Mouse (Mus musculus): ENCODE measurements at regions not wholly inside any gene's neighbourhood (a gene's known extent, or its start where the extent isn't known, plus 50 kb on each side); places are given as distances from the start of the nearest gene placed in this dataset.
"Not testable (repeated sequence)": the region's sequence is repeated elsewhere in the genome, so short reads cannot be mapped to it uniquely, and the experiment has no call there.

GRCm38 (mm10) chr1:51411726-51412125 lies 66.5 kb downstream of the Nabp1 start:
- Histone ChIP-seq H3K27ac (ENCODE audit: insufficient read depth, low read length) (no peak overlapping the region), H3K4me3 (ENCODE audit: insufficient read depth, low read length) (no peak overlapping the region), H3K4me1 (ENCODE audit: control insufficient read depth, insufficient read depth, low read length) (no peaks in the 10 kb centered on the region)
- TF ChIP-seq POLR2A (IDR thresholded peaks at IDR 0.05; ENCODE audit: low read depth, low read length) (no peak), CTCF (IDR thresholded peaks at IDR 0.05; ENCODE audit: borderline replicate concordance, insufficient read depth, low read length) (no peak)

DNA sequence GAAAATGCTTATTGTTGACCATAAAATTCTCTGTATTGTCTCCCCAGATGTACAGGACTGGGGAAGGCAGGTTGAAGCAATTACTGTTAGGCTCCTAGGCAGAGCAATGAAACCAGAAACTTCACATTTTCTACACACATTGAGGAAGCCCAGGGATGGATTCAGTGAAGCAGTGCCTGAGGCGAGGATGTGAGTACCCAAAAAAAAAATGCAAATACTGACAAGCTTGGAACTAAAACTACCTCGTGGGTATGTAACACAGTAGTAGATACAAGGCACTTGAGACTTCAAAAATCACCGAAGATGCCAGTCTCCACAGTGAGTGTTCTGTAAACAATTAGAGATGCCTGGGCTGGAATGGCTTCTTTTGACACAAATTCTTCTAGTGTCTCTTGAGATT lies 74.6 kb downstream of the Nabp1 start:
- Histone ChIP-seq H3K4me1 (ENCODE audit: control insufficient read depth, insufficient read depth, low read length) (peaks cover 7% of the 10 kb centered on the region), H3K4me3 (ENCODE audit: insufficient read depth, low read length) (no peak overlapping the region), H3K27ac (ENCODE audit: insufficient read depth, low read length) (peak overlapping the region; percentile 17; the same call in 1 of the 2 replicates)
- TF ChIP-seq POLR2A (IDR thresholded peaks at IDR 0.05; ENCODE audit: low read depth, low read length) (no peak), CTCF (IDR thresholded peaks at IDR 0.05; ENCODE audit: borderline replicate concordance, insufficient read depth, low read length) (no peak)

- Histone ChIP-seq H3K4me1 (ENCODE audit: control insufficient read depth, insufficient read depth, low read length) (peaks cover 7% of the 10 kb centered on the region), H3K27ac (ENCODE audit: insufficient read depth, low read length) (peak overlapping the region; percentile 91), H3K4me3 (ENCODE audit: insufficient read depth, low read length) (no peak overlapping the region)
- TF ChIP-seq CTCF (IDR thresholded peaks at IDR 0.05; ENCODE audit: borderline replicate concordance, insufficient read depth, low read length) (no peak), POLR2A (IDR thresholded peaks at IDR 0.05; ENCODE audit: low read depth, low read length) (no peak)
These were observed 75.7 kb downstream of the Nabp1 start for GRCm38 (mm10) chr1:51402533-51402925.

DNA sequence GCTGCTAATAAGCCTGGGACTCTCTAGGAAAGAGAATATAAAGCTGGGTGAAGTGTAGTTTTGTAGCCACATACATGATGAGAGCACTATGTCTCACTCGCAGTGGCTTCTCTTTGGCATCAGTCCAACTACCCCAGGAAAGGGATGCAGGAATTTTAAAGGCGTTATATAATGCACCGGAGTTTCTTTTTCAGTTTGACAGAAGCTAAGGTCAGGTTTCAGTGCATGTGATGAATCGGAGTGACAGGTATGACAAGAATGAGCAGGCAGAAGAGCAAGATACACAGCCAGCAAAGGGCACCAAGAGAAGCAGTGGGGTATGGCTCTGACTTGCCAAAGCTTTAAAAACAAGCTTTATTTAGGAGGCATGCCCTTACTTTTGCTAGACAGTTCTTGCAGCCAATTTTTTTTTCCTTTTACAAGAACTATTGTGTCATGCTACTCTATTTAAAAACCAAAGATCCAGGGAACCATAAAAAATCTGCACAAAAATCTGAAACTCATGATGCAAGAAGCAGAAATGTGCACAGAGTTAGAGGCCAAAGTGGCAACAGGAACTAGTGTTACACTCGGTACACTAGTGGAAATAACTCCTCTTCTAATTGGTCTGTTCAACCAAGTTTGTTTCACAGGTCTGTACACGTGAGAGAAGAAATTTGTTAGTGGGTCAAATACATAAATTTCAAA lies 76.2 kb downstream of the Nabp1 start:
- Histone ChIP-seq H3K4me1 (ENCODE audit: control insufficient read depth, insufficient read depth, low read length) (peaks cover 7% of the 10 kb centered on the region), H3K4me3 (ENCODE audit: insufficient read depth, low read length) (no peak overlapping the region), H3K27ac (ENCODE audit: insufficient read depth, low read length) (peak overlapping the region; percentile 91)
- TF ChIP-seq CTCF (IDR thresholded peaks at IDR 0.05; ENCODE audit: borderline replicate concordance, insufficient read depth, low read length) (no peak), POLR2A (IDR thresholded peaks at IDR 0.05; ENCODE audit: low read depth, low read length) (no peak)

GRCm38 (mm10) chr1:51400541-51400940 lies 77.7 kb downstream of the Nabp1 start:
- H3K27ac ChIP-seq (ENCODE audit: insufficient read depth, low read length); H3K4me3 ChIP-seq (ENCODE audit: insufficient read depth, low read length); H3K4me1 ChIP-seq (ENCODE audit: control insufficient read depth, insufficient read depth, low read length): not testable (repeated sequence)

DNA sequence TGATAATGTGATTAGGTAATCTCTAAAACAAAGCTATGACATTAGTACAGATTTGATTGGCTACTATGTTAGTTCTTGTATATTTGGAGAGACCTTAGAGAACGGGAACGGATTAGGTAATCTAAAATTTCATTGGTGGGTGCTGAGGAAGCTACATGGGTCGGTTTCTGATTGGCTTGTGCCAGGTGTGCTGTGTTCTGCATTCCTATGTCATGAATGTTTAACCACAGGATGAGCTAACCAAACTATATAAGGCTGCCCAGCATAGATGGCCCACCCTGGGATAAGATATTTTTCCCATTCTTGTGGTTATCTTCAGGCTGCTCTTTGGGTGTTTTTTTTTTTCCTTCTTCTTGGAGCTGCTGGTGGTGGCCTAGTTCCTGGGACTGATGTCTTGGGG lies 91.4 kb downstream of the Nabp1 start:
- TF ChIP-seq CTCF (IDR thresholded peaks at IDR 0.05; ENCODE audit: borderline replicate concordance, insufficient read depth, low read length) (no peak), POLR2A (IDR thresholded peaks at IDR 0.05; ENCODE audit: low read depth, low read length) (no peak)

DNA sequence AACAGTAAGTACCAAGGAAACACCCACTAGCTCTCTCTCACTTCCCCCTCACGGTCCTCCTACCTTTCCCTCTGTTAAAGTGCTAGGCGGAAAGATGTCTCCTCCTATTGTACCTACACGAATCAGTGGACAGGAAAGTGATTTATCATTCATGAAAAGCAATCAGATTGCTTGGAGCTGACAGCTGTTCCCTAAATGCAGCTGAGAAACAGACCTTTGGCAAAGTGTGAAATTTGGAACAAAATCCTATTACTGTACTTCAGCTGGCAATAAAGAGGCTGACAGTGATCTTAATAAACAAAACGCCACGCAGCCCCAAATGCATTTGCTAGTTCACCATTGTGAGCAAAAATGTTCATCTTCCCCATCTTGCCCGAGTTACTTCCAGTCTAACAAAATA lies 94.2 kb downstream of the Nabp1 start:
- Histone ChIP-seq H3K4me1 (ENCODE audit: control insufficient read depth, insufficient read depth, low read length) (no peaks in the 10 kb centered on the region; the same call in 1 of the 2 replicates), H3K27ac (ENCODE audit: insufficient read depth, low read length) (no peak overlapping the region), H3K4me3 (ENCODE audit: insufficient read depth, low read length) (no peak overlapping the region)
- no peak for TF ChIP-seq CTCF (IDR thresholded peaks at IDR 0.05; ENCODE audit: borderline replicate concordance, insufficient read depth, low read length)
- TF ChIP-seq POLR2A (IDR thresholded peaks at IDR 0.05; ENCODE audit: low read depth, low read length): no peak

More for the DNA sequence above, 91.4 kb downstream of the Nabp1 start:
- Histone ChIP-seq H3K4me1 (ENCODE audit: control insufficient read depth, insufficient read depth, low read length) (no peaks in the 10 kb centered on the region; the same call in 1 of the 2 replicates), H3K27ac (ENCODE audit: insufficient read depth, low read length) (no peak overlapping the region), H3K4me3 (ENCODE audit: insufficient read depth, low read length) (no peak overlapping the region)

GRCm38 (mm10) chr1:51380240-51380639 lies 91.3 kb downstream of the Cavin2 start:
- Histone ChIP-seq H3K27ac (ENCODE audit: insufficient read depth, low read length) (no peak overlapping the region), H3K4me3 (ENCODE audit: insufficient read depth, low read length) (no peak overlapping the region), H3K4me1 (ENCODE audit: control insufficient read depth, insufficient read depth, low read length) (no peaks in the 10 kb centered on the region)
- TF ChIP-seq CTCF (IDR thresholded peaks at IDR 0.05; ENCODE audit: borderline replicate concordance, insufficient read depth, low read length): no peak
- no peak for TF ChIP-seq POLR2A (IDR thresholded peaks at IDR 0.05; ENCODE audit: low read depth, low read length)

GRCm38 (mm10) chr1:51367587-51367986 lies 78.7 kb downstream of the Cavin2 start:
- TF ChIP-seq CTCF (IDR thresholded peaks at IDR 0.05; ENCODE audit: borderline replicate concordance, insufficient read depth, low read length) (no peak), POLR2A (IDR thresholded peaks at IDR 0.05; ENCODE audit: low read depth, low read length) (no peak)
- no peaks in the 10 kb centered on the region for H3K4me1 ChIP-seq (ENCODE audit: control insufficient read depth, insufficient read depth, low read length)
- H3K27ac ChIP-seq (ENCODE audit: insufficient read depth, low read length): no peak overlapping the region
- no peak overlapping the region for H3K4me3 ChIP-seq (ENCODE audit: insufficient read depth, low read length)

DNA sequence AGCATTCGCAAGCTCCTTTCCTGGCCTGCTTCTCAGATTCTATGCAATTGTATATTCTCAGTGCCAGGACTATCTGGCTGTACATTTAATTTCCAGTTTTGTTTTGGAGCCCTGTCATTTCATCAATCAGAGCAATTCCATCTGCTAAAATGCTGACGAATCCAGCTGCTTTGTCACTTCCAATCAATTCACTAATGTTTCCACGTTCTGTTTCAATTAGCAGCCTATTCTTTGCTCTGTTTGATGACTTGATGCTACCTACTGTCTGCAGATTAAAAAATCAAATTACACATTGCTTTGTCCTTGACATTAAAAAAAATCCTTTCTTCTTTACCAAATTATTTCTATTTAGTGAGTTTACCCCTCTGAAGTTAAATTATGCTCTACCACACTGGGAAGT lies 71.2 kb downstream of the Cavin2 start:
- H3K4me3 ChIP-seq (ENCODE audit: insufficient read depth, low read length): no peak overlapping the region
- no peak overlapping the region for H3K27ac ChIP-seq (ENCODE audit: insufficient read depth, low read length)
- TF ChIP-seq POLR2A (IDR thresholded peaks at IDR 0.05; ENCODE audit: low read depth, low read length) (no peak), CTCF (IDR thresholded peaks at IDR 0.05; ENCODE audit: borderline replicate concordance, insufficient read depth, low read length) (no peak)
- no peaks in the 10 kb centered on the region for H3K4me1 ChIP-seq (ENCODE audit: control insufficient read depth, insufficient read depth, low read length)
